Mouse (Mus musculus) cerebellum, adult 2 months (tissue): ENCODE results near the gene Mroh3. TPM values are rescaled to one million over a fixed set of nuclear protein-coding genes. Genes with fewer than 3 reads are reported as not detected.

ENCODE experiments used
- DNase-seq, 2 experiments: peaks; one replicate each; pipeline ENCODE4 v3.0.0; 2021
- H3K27ac ChIP-seq: fragments of 200-500 bp; 2 replicates; pipeline ENCODE4 v1.5.1; 2012; ENCODE audit warnings: low read length, control low read depth, inconsistent platforms; ENCODE audit not compliant: insufficient read depth
- H3K27me3 ChIP-seq: fragments of 200-500 bp; 2 replicates; pipeline ENCODE4 v1.6.1; 2012; ENCODE audit warnings: inconsistent platforms, mild to moderate bottlenecking, low read length, moderate library complexity; ENCODE audit not compliant: control insufficient read depth, insufficient read depth
- H3K4me1 ChIP-seq: fragments of 200-500 bp; 2 replicates; pipeline ENCODE4 v1.6.1; 2011; ENCODE audit warnings: low read length; ENCODE audit not compliant: control insufficient read depth, insufficient read depth
- H3K4me3 ChIP-seq: fragments of 200-500 bp; replicated peaks from 2 replicates; pipeline ENCODE3; 2011; ENCODE audit warnings: mild to moderate bottlenecking, low read depth, low read length, control low read depth; ENCODE audit not compliant: insufficient read depth
- CTCF ChIP-seq: fragments of 200-500 bp; IDR thresholded peaks from 2 replicates; pipeline ENCODE4 v1.5.1; 2011; ENCODE audit warnings: low read depth, mild to moderate bottlenecking, control low read depth, low read length, moderate library complexity, borderline replicate concordance; ENCODE audit not compliant: insufficient read depth
- POLR2A ChIP-seq: fragments of 200-500 bp; IDR thresholded peaks from 2 replicates; pipeline ENCODE4 v1.6.1; 2011; ENCODE audit warnings: low read length, control low read depth, borderline replicate concordance; ENCODE audit not compliant: insufficient read depth
- WGBS: fragments of 180-500 bp; shearing (Covaris S2); methylation state at CpG from one replicate; pipeline ENCODE4 v1.1.7; 2018; 5-methylcytosine and 5-hydroxymethylcytosine counted together
- polyA plus RNA-seq: library from polyadenylated mRNA; depleted of rRNA; stranded (reverse); fragments of >200 nt; gene quantifications from 2 replicates; pipeline ENCODE4 v1.2.3, GENCODE M21; 2012

Gene Mroh3
- polyA plus RNA-seq, 1 experiment: 1.0 TPM

GRCm38 (mm10) chr1:136226626-136227025 lies 14.0 kb upstream of the Mroh3 start:
- H3K27me3 ChIP-seq: no peaks in the 10 kb centered on the region
- no peak overlapping the region for H3K4me3 ChIP-seq
- 98% methylated on average over 8 of the region's 8 CpGs for WGBS
- no peak for DNase-seq
- H3K27ac ChIP-seq: no peak overlapping the region
- TF ChIP-seq CTCF (no peak), POLR2A (no peak)
- peaks cover 8% of the 10 kb centered on the region for H3K4me1 ChIP-seq

GRCm38 (mm10) chr1:136225846-136226245 lies 13.2 kb upstream of the Mroh3 start:
- H3K27ac ChIP-seq: no peak overlapping the region
- DNase-seq: no peak
- H3K4me3 ChIP-seq: no peak overlapping the region
- H3K4me1 ChIP-seq: peaks cover 8% of the 10 kb centered on the region
- no peak for TF ChIP-seq CTCF
- no peak for TF ChIP-seq POLR2A
- WGBS: 63% methylated on average over 8 of the region's 8 CpGs
- no peaks in the 10 kb centered on the region for H3K27me3 ChIP-seq

GRCm38 (mm10) chr1:136223758-136224342 lies 11.2 kb upstream of the Mroh3 start:
- Histone ChIP-seq H3K4me1 (peaks cover 8% of the 10 kb centered on the region), H3K27ac (no peak overlapping the region), H3K4me3 (no peak overlapping the region), H3K27me3 (no peaks in the 10 kb centered on the region)
- TF ChIP-seq POLR2A (no peak), CTCF (no peak)
- no peak for DNase-seq
- WGBS: 91% methylated on average over 10 of the region's 10 CpGs

- no peak for TF ChIP-seq CTCF
- TF ChIP-seq POLR2A: no peak
- peaks cover 8% of the 10 kb centered on the region for H3K4me1 ChIP-seq
- H3K27ac ChIP-seq: no peak overlapping the region
- H3K27me3 ChIP-seq: no peaks in the 10 kb centered on the region
- WGBS: 93% methylated on average over 10 of the region's 10 CpGs
- H3K4me3 ChIP-seq: no peak overlapping the region
- DNase-seq: no peak
Measured at GRCm38 (mm10) chr1:136222386-136222785, 9.8 kb upstream of the Mroh3 start.

GRCm38 (mm10) chr1:136220037-136220871 lies 7.6 kb upstream of the Mroh3 start:
- Histone ChIP-seq H3K27me3 (no peaks in the 10 kb centered on the region), H3K27ac (no peak overlapping the region), H3K4me1 (peaks cover under 1% of the 10 kb centered on the region; the same call in 1 of the 2 replicates), H3K4me3 (no peak overlapping the region)
- no peak for DNase-seq
- TF ChIP-seq CTCF: no peak
- TF ChIP-seq POLR2A: no peak
- WGBS: 35% methylated on average over 10 of the region's 10 CpGs

GRCm38 (mm10) chr1:136214304-136214703 lies 1.7 kb upstream of the Mroh3 start:
- no peak for DNase-seq
- TF ChIP-seq CTCF: no peak
- no peak for TF ChIP-seq POLR2A
- H3K4me1 ChIP-seq: no peaks in the 10 kb centered on the region
- no peak overlapping the region for H3K4me3 ChIP-seq
- no peak overlapping the region for H3K27ac ChIP-seq
- 74% methylated on average over 15 of the region's 15 CpGs for WGBS
- H3K27me3 ChIP-seq: no peaks in the 10 kb centered on the region

GRCm38 (mm10) chr1:136190033-136190432 lies 22.6 kb downstream of the Mroh3 start:
- Histone ChIP-seq H3K27ac (no peak overlapping the region), H3K4me3 (no peak overlapping the region), H3K27me3 (no peaks in the 10 kb centered on the region), H3K4me1 (no peaks in the 10 kb centered on the region)
- DNase-seq: no peak
- TF ChIP-seq CTCF (no peak), POLR2A (no peak)
- 93% methylated on average over 5 of the region's 5 CpGs for WGBS

GRCm38 (mm10) chr1:136179511-136180001 lies 33.1 kb downstream of the Mroh3 start:
- H3K4me1 ChIP-seq: no peaks in the 10 kb centered on the region
- no peak overlapping the region for H3K27ac ChIP-seq
- no peak for DNase-seq
- no peak overlapping the region for H3K4me3 ChIP-seq
- TF ChIP-seq CTCF (no peak), POLR2A (no peak)
- no peaks in the 10 kb centered on the region for H3K27me3 ChIP-seq
- 44% methylated on average over 2 of the region's 2 CpGs for WGBS
